Mouse (Mus musculus): ENCODE measurements at regions not wholly inside any gene's neighbourhood (a gene's known extent, or its start where the extent isn't known, plus 50 kb on each side); places are given as distances from the start of the nearest gene placed in this dataset.

- ChIA-PET CTCF (interaction anchor here in 1 of 4 experiments (0.7 kb wide), 1 partner anchor 38 kb away, joined by 3 read pairs; no protein-coding TSS in a partner anchor), POLR2A (no interaction called here)
These were observed 315.9 kb downstream of the Tmem135 start for GRCm38 (mm10) chr7:89088141-89088540.

- CTCF ChIA-PET: interaction anchor here in 3 of 4 experiments (0.6 to 2.2 kb wide), 5 partner anchors 40 to 939 kb away, joined by 3 to 15 read pairs (median 4); no protein-coding TSS in a partner anchor
- POLR2A ChIA-PET: no interaction called here
These were observed 317.7 kb downstream of the Tmem135 start for GRCm38 (mm10) chr7:89086348-89086747.

GRCm38 (mm10) chr7:89073939-89074690 is 329.9 kb downstream of the Tmem135 start:
- ChIA-PET CTCF (no interaction called here), POLR2A (no interaction called here)

GRCm38 (mm10) chr7:89070030-89070429 is 334.0 kb downstream of the Tmem135 start:
- ChIA-PET CTCF (no interaction called here), POLR2A (no interaction called here)

GRCm38 (mm10) chr7:89064462-89064861 is 339.6 kb downstream of the Tmem135 start:
- POLR2A ChIA-PET: interaction anchor here in 1 of 4 experiments (0.7 kb wide), 1 partner anchor 584 kb away, joined by 4 read pairs; no protein-coding TSS in a partner anchor
- CTCF ChIA-PET: interaction anchor here in 1 of 4 experiments (0.7 kb wide), 1 partner anchor 413 kb away, joined by 7 read pairs; no protein-coding TSS in a partner anchor

- ChIA-PET CTCF (no interaction called here), POLR2A (no interaction called here)
These were observed 340.4 kb downstream of the Tmem135 start for GRCm38 (mm10) chr7:89063630-89064029.

- ChIA-PET CTCF (no interaction called here), POLR2A (interaction anchor here in 1 of 4 experiments (0.6 kb wide), 1 partner anchor 93 kb away, joined by 3 read pairs; no protein-coding TSS in a partner anchor)
These were observed 349.5 kb downstream of the Tmem135 start for GRCm38 (mm10) chr7:89054494-89054893.

GRCm38 (mm10) chr7:89051240-89051639 is 352.8 kb downstream of the Tmem135 start:
- CTCF ChIA-PET: no interaction called here
- POLR2A ChIA-PET: no interaction called here

- POLR2A ChIA-PET: no interaction called here
- CTCF ChIA-PET: no interaction called here
These were observed 357.4 kb downstream of the Tmem135 start for GRCm38 (mm10) chr7:89046405-89047217.

GRCm38 (mm10) chr7:89042977-89043376 is 361.0 kb downstream of the Tmem135 start:
- CTCF ChIA-PET: interaction anchor here in 2 of 4 experiments (0.7 kb wide), 2 partner anchors 83 to 435 kb away, joined by 3 to 4 read pairs; no protein-coding TSS in a partner anchor
- POLR2A ChIA-PET: no interaction called here

GRCm38 (mm10) chr7:89041287-89041686 is 362.7 kb downstream of the Tmem135 start:
- CTCF ChIA-PET: no interaction called here
- POLR2A ChIA-PET: interaction anchor here in 1 of 4 experiments (0.6 kb wide), 1 partner anchor 9 kb away, joined by 3 read pairs; no protein-coding TSS in a partner anchor

GRCm38 (mm10) chr7:89040139-89040538 is 363.9 kb downstream of the Tmem135 start:
- ChIA-PET POLR2A (no interaction called here), CTCF (no interaction called here)

- ChIA-PET POLR2A (no interaction called here), CTCF (no interaction called here)
These were observed 368.7 kb downstream of the Tmem135 start for GRCm38 (mm10) chr7:89035138-89035996.

GRCm38 (mm10) chr7:89023230-89024030 is 380.6 kb downstream of the Tmem135 start:
- ChIA-PET CTCF (interaction anchor here in 2 of 4 experiments (0.5 to 1.4 kb wide), 2 partner anchors 62 to 103 kb away, joined by 3 to 4 read pairs; no protein-coding TSS in a partner anchor), POLR2A (interaction anchor here in 1 of 4 experiments (0.6 kb wide), 1 partner anchor 15 kb away, joined by 3 read pairs; no protein-coding TSS in a partner anchor)

GRCm38 (mm10) chr7:88998815-88999392 is 405.1 kb downstream of the Tmem135 start:
- POLR2A ChIA-PET: no interaction called here
- CTCF ChIA-PET: no interaction called here

- ChIA-PET CTCF (no interaction called here), POLR2A (no interaction called here)
These were observed 406.1 kb downstream of the Tmem135 start for GRCm38 (mm10) chr7:88997815-88998477.

GRCm38 (mm10) chr7:88974436-88974835 is 429.6 kb downstream of the Tmem135 start:
- ChIA-PET CTCF (no interaction called here), POLR2A (no interaction called here)

- ChIA-PET POLR2A (no interaction called here), CTCF (no interaction called here)
These were observed 443.2 kb downstream of the Tmem135 start for GRCm38 (mm10) chr7:88960841-88961240.
